Mouse (Mus musculus): ENCODE results near the gene Miox. TPM values are rescaled to one million over a fixed set of nuclear protein-coding genes. Genes with fewer than 3 reads are reported as not detected.

Gene Miox
- polyA plus RNA-seq, 1 experiment from 2014 or later = 119 TPM

DNA sequence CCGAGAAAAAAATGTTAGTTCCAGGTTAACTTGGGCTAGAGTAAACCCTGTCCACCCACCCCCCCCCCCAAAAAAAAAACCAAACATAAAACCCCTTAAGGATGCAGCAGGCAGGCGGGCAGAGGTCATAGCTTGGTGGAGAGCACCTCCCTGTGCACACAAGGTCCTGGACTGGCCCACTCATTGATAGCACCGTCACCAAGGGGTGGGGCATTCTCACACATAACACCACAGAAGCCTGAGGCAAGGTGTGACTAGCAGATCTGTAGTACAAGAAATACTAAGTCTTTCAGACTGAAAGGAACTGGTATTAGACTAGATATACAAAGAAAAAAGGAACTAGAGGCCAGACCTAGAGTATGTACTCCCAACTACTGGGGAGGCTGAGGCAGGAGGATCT lies 42.7 kb upstream of the Miox start:
- H3K4me2 ChIP-seq (ENCODE audit: low read length) = no peak overlapping the region
- ATAC-seq (replicated peaks; ENCODE audit: low FRiP score, low read depth) (no peak), DNase-seq (ENCODE audit: low spot score) (no peak)
- no peak overlapping the region for H3K27ac ChIP-seq
- H3K4me1 ChIP-seq (replicated peaks; ENCODE audit: insufficient read depth, low read length) = no peaks in the 10 kb centered on the region
- 83% methylated on average over 3 of the region's 3 CpGs for WGBS
- H3K9ac ChIP-seq (ENCODE audit: low read depth, low read length) = no peak overlapping the region
- H3K27me3 ChIP-seq (ENCODE audit: insufficient read depth, low read length) = no peaks in the 10 kb centered on the region
- no peaks in the 10 kb centered on the region for H3K9me3 ChIP-seq (replicated peaks; ENCODE audit: low read length)
- no peak for TF ChIP-seq CTCF (IDR thresholded peaks at IDR 0.05; ENCODE audit: low read depth)
- H3K36me3 ChIP-seq (ENCODE audit: insufficient read depth, low read length) = peaks cover 79% of the 10 kb centered on the region
- H3K4me3 ChIP-seq (replicated peaks; ENCODE audit: low read depth, low read length) = no peak overlapping the region

DNA sequence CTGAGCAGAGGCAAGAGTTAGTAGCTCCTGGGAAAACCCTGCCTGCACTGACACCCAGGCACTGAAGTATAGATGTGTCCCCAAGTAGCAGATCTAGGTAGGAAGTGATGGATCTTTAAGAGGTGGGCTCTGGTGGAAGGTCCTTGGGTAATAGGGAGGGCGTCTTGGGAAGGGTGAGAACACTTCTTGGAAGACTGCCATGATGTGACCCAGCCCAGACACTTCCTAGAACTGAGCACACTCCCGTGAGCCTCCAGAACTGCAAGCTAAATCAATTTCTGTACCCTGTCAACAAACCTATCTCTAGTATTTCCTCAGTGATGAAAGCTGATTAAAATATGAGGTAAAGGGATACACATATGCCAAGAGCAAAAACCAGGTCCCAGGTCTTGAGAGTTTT lies 41.4 kb upstream of the Miox start:
- ATAC-seq (replicated peaks; ENCODE audit: low FRiP score, low read depth) = no peak
- Histone ChIP-seq H3K36me3 (ENCODE audit: insufficient read depth, low read length) (peaks cover 70% of the 10 kb centered on the region), H3K27ac (no peak overlapping the region), H3K4me3 (replicated peaks; ENCODE audit: low read depth, low read length) (no peak overlapping the region), H3K27me3 (ENCODE audit: insufficient read depth, low read length) (no peaks in the 10 kb centered on the region), H3K4me2 (ENCODE audit: low read length) (no peak overlapping the region), H3K9me3 (replicated peaks; ENCODE audit: low read length) (no peaks in the 10 kb centered on the region), H3K4me1 (replicated peaks; ENCODE audit: insufficient read depth, low read length) (no peaks in the 10 kb centered on the region), H3K9ac (ENCODE audit: low read depth, low read length) (no peak overlapping the region)
- no peak for TF ChIP-seq CTCF (IDR thresholded peaks at IDR 0.05; ENCODE audit: low read depth)
- DNase-seq (ENCODE audit: low spot score) = no peak
- 51% methylated on average over 2 of the region's 2 CpGs for WGBS

DNA sequence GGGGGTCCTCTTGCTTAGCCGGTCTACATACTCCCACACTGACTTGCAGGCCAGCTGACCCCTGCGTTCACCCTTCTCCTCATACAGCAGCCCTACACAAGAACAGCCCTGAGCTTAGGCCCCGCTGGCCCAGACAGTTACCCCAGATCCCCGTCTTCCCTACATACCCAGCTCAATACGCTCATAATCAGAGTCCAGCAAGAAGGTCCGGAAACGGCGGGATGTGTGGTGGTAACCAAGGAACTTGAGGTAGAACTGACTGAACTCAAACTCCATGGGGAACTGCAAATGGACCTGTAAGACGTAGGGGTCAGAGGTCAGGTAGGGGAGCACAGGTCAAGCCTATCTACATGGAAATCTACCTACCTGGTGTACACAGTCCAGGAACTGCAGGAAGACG lies 40.4 kb upstream of the Miox start:
- TF ChIP-seq CTCF (IDR thresholded peaks at IDR 0.05; ENCODE audit: low read depth) = no peak
- 93% methylated on average over 10 of the region's 10 CpGs for WGBS
- DNase-seq (ENCODE audit: low spot score) = no peak
- H3K4me3 ChIP-seq (replicated peaks; ENCODE audit: low read depth, low read length) = no peak overlapping the region
- H3K36me3 ChIP-seq (ENCODE audit: insufficient read depth, low read length) = peaks cover 60% of the 10 kb centered on the region
- no peak overlapping the region for H3K9ac ChIP-seq (ENCODE audit: low read depth, low read length)
- H3K4me2 ChIP-seq (ENCODE audit: low read length) = no peak overlapping the region
- H3K9me3 ChIP-seq (replicated peaks; ENCODE audit: low read length) = no peaks in the 10 kb centered on the region
- ATAC-seq (replicated peaks; ENCODE audit: low FRiP score, low read depth) = 0 out of 2 replicates have a peak, but pooled peaks have one; percentile 10
- H3K27ac ChIP-seq = no peak overlapping the region
- no peaks in the 10 kb centered on the region for H3K27me3 ChIP-seq (ENCODE audit: insufficient read depth, low read length)
- no peaks in the 10 kb centered on the region for H3K4me1 ChIP-seq (replicated peaks; ENCODE audit: insufficient read depth, low read length)

GRCm38 (mm10) chr15:89295580-89296165 lies 38.5 kb upstream of the Miox start:
- no peak overlapping the region for H3K4me2 ChIP-seq (ENCODE audit: low read length)
- H3K36me3 ChIP-seq (ENCODE audit: insufficient read depth, low read length) = peaks cover 63% of the 10 kb centered on the region
- H3K27ac ChIP-seq = no peak overlapping the region
- no peak for TF ChIP-seq CTCF (IDR thresholded peaks at IDR 0.05; ENCODE audit: low read depth)
- H3K9ac ChIP-seq (ENCODE audit: low read depth, low read length) = no peak overlapping the region
- 75% methylated on average over 8 of the region's 8 CpGs for WGBS
- no peak overlapping the region for H3K4me3 ChIP-seq (replicated peaks; ENCODE audit: low read depth, low read length)
- no peaks in the 10 kb centered on the region for H3K4me1 ChIP-seq (replicated peaks; ENCODE audit: insufficient read depth, low read length)
- DNase-seq (ENCODE audit: low spot score) (no peak), ATAC-seq (replicated peaks; ENCODE audit: low FRiP score, low read depth) (no peak)
- no peaks in the 10 kb centered on the region for H3K27me3 ChIP-seq (ENCODE audit: insufficient read depth, low read length)
- H3K9me3 ChIP-seq (replicated peaks; ENCODE audit: low read length) = no peaks in the 10 kb centered on the region

DNA sequence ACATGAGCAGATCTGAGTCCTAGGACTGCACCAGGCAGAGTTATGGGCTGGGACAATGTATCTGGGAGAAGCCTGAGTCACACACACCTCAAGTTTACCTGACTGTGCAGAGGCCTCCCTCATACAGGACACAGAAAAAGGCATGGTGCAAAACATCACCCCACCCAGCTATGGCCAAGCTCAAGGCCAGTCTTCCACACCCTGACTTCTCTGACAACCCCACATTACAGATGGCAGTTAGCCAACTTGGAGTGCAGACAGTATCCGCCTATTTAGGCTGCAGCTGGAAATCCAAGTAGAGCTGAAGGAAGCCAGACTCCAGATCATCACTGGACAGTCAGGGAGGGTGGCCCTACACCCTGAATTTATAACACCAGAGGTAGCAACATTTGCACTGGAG lies 37.7 kb upstream of the Miox start:
- Histone ChIP-seq H3K9ac (ENCODE audit: low read depth, low read length) (no peak overlapping the region), H3K4me1 (replicated peaks; ENCODE audit: insufficient read depth, low read length) (no peaks in the 10 kb centered on the region), H3K36me3 (ENCODE audit: insufficient read depth, low read length) (peaks cover 63% of the 10 kb centered on the region), H3K4me3 (replicated peaks; ENCODE audit: low read depth, low read length) (no peak overlapping the region), H3K4me2 (ENCODE audit: low read length) (no peak overlapping the region), H3K27me3 (ENCODE audit: insufficient read depth, low read length) (no peaks in the 10 kb centered on the region), H3K9me3 (replicated peaks; ENCODE audit: low read length) (no peaks in the 10 kb centered on the region), H3K27ac (no peak overlapping the region)
- ATAC-seq (replicated peaks; ENCODE audit: low FRiP score, low read depth) = no peak
- WGBS = 60% methylated on average over 1 of the region's 1 CpGs
- DNase-seq (ENCODE audit: low spot score) = peak; percentile 21
- TF ChIP-seq CTCF (IDR thresholded peaks at IDR 0.05; ENCODE audit: low read depth) = no peak

DNA sequence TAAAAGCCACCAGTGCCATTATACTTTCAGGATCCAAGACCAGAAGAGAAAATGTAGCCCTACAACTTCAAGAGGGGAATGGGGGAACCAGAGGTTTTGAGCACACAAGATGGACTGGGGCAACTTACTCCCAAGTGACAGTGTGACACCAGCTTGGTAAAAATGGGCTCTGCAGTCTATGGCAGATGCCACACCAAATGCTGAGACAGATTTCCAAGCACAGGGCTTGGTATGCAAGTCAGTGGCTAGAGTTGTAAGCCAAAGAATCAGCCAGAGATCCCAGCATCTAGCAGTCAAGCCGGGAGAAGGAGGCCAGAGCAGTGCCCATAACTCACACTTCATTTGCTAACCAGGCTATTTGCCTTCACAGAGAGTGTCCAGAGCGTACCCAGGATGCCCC lies 36.5 kb upstream of the Miox start:
- H3K9ac ChIP-seq (ENCODE audit: low read depth, low read length) = no peak overlapping the region
- 96% methylated on average over 2 of the region's 2 CpGs for WGBS
- ATAC-seq (replicated peaks; ENCODE audit: low FRiP score, low read depth) (no peak), DNase-seq (ENCODE audit: low spot score) (no peak)
- no peak overlapping the region for H3K4me3 ChIP-seq (replicated peaks; ENCODE audit: low read depth, low read length)
- H3K4me2 ChIP-seq (ENCODE audit: low read length) = no peak overlapping the region
- H3K9me3 ChIP-seq (replicated peaks; ENCODE audit: low read length) = no peaks in the 10 kb centered on the region
- H3K4me1 ChIP-seq (replicated peaks; ENCODE audit: insufficient read depth, low read length) = no peaks in the 10 kb centered on the region
- TF ChIP-seq CTCF (IDR thresholded peaks at IDR 0.05; ENCODE audit: low read depth) = no peak
- no peaks in the 10 kb centered on the region for H3K27me3 ChIP-seq (ENCODE audit: insufficient read depth, low read length)
- peaks cover 65% of the 10 kb centered on the region for H3K36me3 ChIP-seq (ENCODE audit: insufficient read depth, low read length)
- H3K27ac ChIP-seq = no peak overlapping the region

DNA sequence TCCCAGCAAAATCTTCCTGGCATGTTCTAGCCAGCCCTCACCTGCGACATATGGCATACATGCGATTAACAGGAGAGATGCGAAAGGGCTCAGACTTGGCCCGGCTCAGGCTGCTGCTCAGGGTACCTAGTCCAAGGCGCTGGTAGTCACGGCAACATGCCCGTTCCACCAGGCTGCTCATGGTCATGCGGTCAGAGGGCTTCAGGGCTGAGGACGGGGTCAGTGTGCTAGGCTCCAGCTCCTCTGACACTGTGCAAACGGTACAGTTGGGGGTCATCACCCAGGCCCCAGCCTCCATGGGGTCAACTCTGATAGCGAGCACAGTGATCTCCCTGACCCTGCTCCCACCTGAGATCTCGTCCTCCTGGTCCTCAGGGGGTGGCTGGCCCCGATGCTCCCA lies 34.0 kb upstream of the Miox start:
- Histone ChIP-seq H3K36me3 (ENCODE audit: insufficient read depth, low read length) (peaks cover 59% of the 10 kb centered on the region), H3K4me2 (ENCODE audit: low read length) (no peak overlapping the region), H3K27me3 (ENCODE audit: insufficient read depth, low read length) (no peaks in the 10 kb centered on the region), H3K9ac (ENCODE audit: low read depth, low read length) (no peak overlapping the region), H3K4me3 (replicated peaks; ENCODE audit: low read depth, low read length) (no peak overlapping the region), H3K27ac (no peak overlapping the region), H3K4me1 (replicated peaks; ENCODE audit: insufficient read depth, low read length) (no peaks in the 10 kb centered on the region), H3K9me3 (replicated peaks; ENCODE audit: low read length) (no peaks in the 10 kb centered on the region)
- ATAC-seq (replicated peaks; ENCODE audit: low FRiP score, low read depth) = peak; percentile 71
- WGBS = 82% methylated on average over 13 of the region's 13 CpGs
- TF ChIP-seq CTCF (IDR thresholded peaks at IDR 0.05; ENCODE audit: low read depth) = no peak
- DNase-seq (ENCODE audit: low spot score) = no peak

Measured in kidney, postnatal 0 days (tissue).